Mouse (Mus musculus): ENCODE results near the gene Nrip1. TPM values are rescaled to one million over a fixed set of nuclear protein-coding genes. Genes with fewer than 3 reads are reported as not detected.

Gene Nrip1
- 86.9 TPM for polyA plus RNA-seq (2014; fragmentation: Illumina TruSeq; extraction: RNeasy Lipid Tissue Mini Kit (QIAGEN cat#74804); ENCODE audit: low read depth, low replicate concordance)

DNA sequence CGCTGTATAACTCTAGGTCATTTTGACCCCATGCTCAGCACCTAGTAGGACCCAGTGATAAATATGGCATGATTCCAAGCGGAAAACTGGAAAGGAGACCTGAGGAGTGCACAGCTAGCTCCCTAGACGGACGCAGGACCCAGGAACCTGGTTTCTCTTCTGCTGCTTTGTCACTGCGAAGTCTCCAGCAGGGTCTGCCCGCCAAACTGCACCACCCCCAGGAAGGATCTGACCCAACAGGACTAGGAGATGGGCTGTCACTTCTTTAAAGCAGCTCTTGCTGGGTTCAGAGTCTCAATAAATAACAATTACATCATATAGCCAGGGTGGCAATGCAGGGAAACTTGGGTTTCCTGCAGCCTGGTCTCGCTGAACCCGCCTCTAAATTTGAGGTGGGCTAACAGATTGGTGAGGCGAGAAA lies at the start of gene Nrip1:
Gene Nrip1, minus strand, starts transcription at position 157 of the 421 bp plus-strand sequence.

